Mouse (Mus musculus) activated CD4-positive, CD25-positive, alpha-beta regulatory T cell, adult 4 months (primary cell): Measurements from ENCODE around the gene Ecpas. TPM values are rescaled to one million over a fixed set of nuclear protein-coding genes. Genes with fewer than 3 reads are reported as not detected.

Experiments
- polyA plus RNA-seq, 2 experiments: library from polyadenylated mRNA; unstranded; fragments of 100-300 nt; shearing (Covaris generic); gene quantifications; one replicate each; pipeline ENCODE4 v1.2.1; 2017

Gene Ecpas
- polyA plus RNA-seq, 2 experiments from 2014 or later = 24.3 to 25.1 TPM

Other genes with a start within 250 kb of the Ecpas start
- gene Olfr267, start 125.0 kb downstream of the Ecpas start, polyA plus RNA-seq = under 1 TPM in 1 of 2 experiments, not detected in 1; 0.24 TPM
- gene Zkscan16, start 30.9 kb upstream of the Ecpas start, polyA plus RNA-seq = not detected
- under 1 TPM; 0.62 to 0.80 TPM for gene Ptgr1, start 74.4 kb upstream of the Ecpas start, polyA plus RNA-seq
- gene Dnajc25, start 82.3 kb upstream of the Ecpas start, polyA plus RNA-seq = 1 to 10 TPM in 1 of 2 experiments, under 1 TPM in 1; 0.56 to 1.0 TPM
- gene Gm20503, start 90.5 kb upstream of the Ecpas start, polyA plus RNA-seq = not detected
- 100 to 1,000 TPM; 173 to 174 TPM for gene Gng10, start 122.3 kb upstream of the Ecpas start, polyA plus RNA-seq
- gene AI481877, start 226.2 kb upstream of the Ecpas start, polyA plus RNA-seq = not detected